Mouse (Mus musculus) kidney, adult 11 months (tissue): Measurements from ENCODE around the gene Flnc.
"Not testable (repeated sequence)": the region's sequence is repeated elsewhere in the genome, so short reads cannot be mapped to it uniquely, and the experiment has no call there.

ENCODE experiments used
- DNase-seq: peaks from one replicate; pipeline ENCODE4 v3.0.0; 2022

Gene Flnc

GRCm38 (mm10) chr6:29433038-29433803 is at the start of gene Flnc:
TSS of gene Flnc (plus strand) at chr6:29433256.
- no peak for DNase-seq

- peak; percentile 26 for DNase-seq
Measured at GRCm38 (mm10) chr6:29388052-29388518, 45.0 kb upstream of the Flnc start, which contains the start of gene Opn1sw. TSS of gene Opn1sw (minus strand) at chr6:29388468.

- peak; percentile 85 for DNase-seq
Measured at GRCm38 (mm10) chr6:29388606-29389080, 44.4 kb upstream of the Flnc start.

GRCm38 (mm10) chr6:29389425-29389824 is 43.6 kb upstream of the Flnc start:
- no peak for DNase-seq

- not testable (repeated sequence) for DNase-seq
Measured at GRCm38 (mm10) chr6:29390500-29390899, 42.6 kb upstream of the Flnc start.

- not testable (repeated sequence) for DNase-seq
Measured at GRCm38 (mm10) chr6:29391241-29391640, 41.8 kb upstream of the Flnc start.

- DNase-seq = no peak
Measured at GRCm38 (mm10) chr6:29391802-29392201, 41.3 kb upstream of the Flnc start.

GRCm38 (mm10) chr6:29394286-29394685 is 38.8 kb upstream of the Flnc start:
- no peak for DNase-seq

GRCm38 (mm10) chr6:29395910-29396713 is 36.9 kb upstream of the Flnc start, which contains the start of gene Ccdc136:
TSS of gene Ccdc136 (plus strand) at chr6:29396309.
- peak; percentile 74 for DNase-seq

GRCm38 (mm10) chr6:29396714-29397540 is 36.1 kb upstream of the Flnc start:
- no peak for DNase-seq

- DNase-seq = no peak
Measured at GRCm38 (mm10) chr6:29397575-29397974, 35.5 kb upstream of the Flnc start.

- DNase-seq = no peak
Measured at GRCm38 (mm10) chr6:29399851-29400250, 33.2 kb upstream of the Flnc start.

- DNase-seq = no peak
Measured at GRCm38 (mm10) chr6:29402693-29403342, 30.2 kb upstream of the Flnc start.

GRCm38 (mm10) chr6:29406412-29406811 is 26.6 kb upstream of the Flnc start:
- no peak for DNase-seq

GRCm38 (mm10) chr6:29415446-29415845 is 17.6 kb upstream of the Flnc start:
- DNase-seq = no peak

GRCm38 (mm10) chr6:29420596-29420995 is 12.5 kb upstream of the Flnc start:
- DNase-seq = no peak

- no peak for DNase-seq
Measured at GRCm38 (mm10) chr6:29425118-29425517, 7.9 kb upstream of the Flnc start.

GRCm38 (mm10) chr6:29426331-29426730 is 6.7 kb upstream of the Flnc start:
- no peak for DNase-seq

- no peak for DNase-seq
Measured at GRCm38 (mm10) chr6:29428171-29428570, 4.9 kb upstream of the Flnc start.

- DNase-seq = no peak
Measured at GRCm38 (mm10) chr6:29430681-29431420, 2.2 kb upstream of the Flnc start.

- no peak for DNase-seq
Measured at GRCm38 (mm10) chr6:29431473-29431872, 1.6 kb upstream of the Flnc start.
